ENCODE assay signal across 8 mouse cellular contexts in genomic region chr7:78576706-78577461, GRCm38 (mm10).
DNase-seq lines count a peak whose midpoint lies in the region; ATAC-seq lines count a peak whose summit lies in the region.

No protein-coding gene starts in this region.

- H3K9me3 ChIP-seq in limb, embryonic 10.5 days (replicated peaks) = no peaks in the 10 kb centered on the region
- H3K9me3 ChIP-seq in neural tube, embryonic 14.5 days (ENCODE audit: control insufficient read depth, low read length) = no peaks in the 10 kb centered on the region

- ATAC-seq in cerebellum, adult (ENCODE audit: insufficient number of reproducible peaks, low FRiP score, low TSS enrichment) = 0 out of 2 replicates have a peak, but pooled peaks have one; percentile 5
- ATAC-seq in granulocyte monocyte progenitor cell, adult 5-6 weeks (replicated peaks; ENCODE audit: poor library complexity, severe bottlenecking) = peak; percentile 39
- ATAC-seq in neural tube, embryonic 14.5 days (ENCODE audit: low read depth) = peak; percentile 63

- peak overlapping the region; percentile 57 for H3K4me3 ChIP-seq in limb, embryonic 10.5 days
- peak overlapping the region; percentile 76 for H3K4me3 ChIP-seq in neural tube, embryonic 14.5 days (ENCODE audit: low read depth, low read length)

- H3K4me1 ChIP-seq in limb, embryonic 10.5 days = peaks cover 28% of the 10 kb centered on the region
- H3K4me1 ChIP-seq in neural tube, embryonic 14.5 days (ENCODE audit: control insufficient read depth, insufficient read depth, low read length) = peaks cover 14% of the 10 kb centered on the region; the same call in 1 of the 2 replicates

- peak overlapping the region; percentile 71 for H3K4me2 ChIP-seq in neural tube, embryonic 14.5 days (ENCODE audit: low read depth, low read length)

- 2% methylated on average over 35 of the region's 35 CpGs for WGBS in limb, embryonic 10.5 days
- 2% methylated on average over 33 of the region's 35 CpGs for WGBS in neural tube, embryonic 14.5 days

- peaks cover 89% of the 10 kb centered on the region for H3K27me3 ChIP-seq in limb, embryonic 10.5 days (ENCODE audit: low read depth, poor library complexity, severe bottlenecking)
- no peaks in the 10 kb centered on the region for H3K27me3 ChIP-seq in neural tube, embryonic 14.5 days (ENCODE audit: control insufficient read depth, insufficient read depth, low read length)

- H3K27ac ChIP-seq in limb, embryonic 10.5 days = no peak overlapping the region
- H3K27ac ChIP-seq in neural tube, embryonic 14.5 days (ENCODE audit: low read depth, low read length) = peak overlapping the region; percentile 89

- no peak for DNase-seq in cerebellum, adult 11 months
- peak; percentile 42 for DNase-seq in right cerebral cortex, postnatal 25 days
- no peak for DNase-seq in right cerebral cortex, adult 2 months (ENCODE audit: low spot score in 2 of 2)
- peak; percentile 42 for DNase-seq in limb, embryonic 10.5 days (ENCODE audit: low spot score)
- no peak for DNase-seq in left cerebral cortex, adult 11 months (ENCODE audit: low spot score)

- no peaks in the 10 kb centered on the region for H3K36me3 ChIP-seq in limb, embryonic 10.5 days
- no peaks in the 10 kb centered on the region for H3K36me3 ChIP-seq in neural tube, embryonic 14.5 days (ENCODE audit: control insufficient read depth, insufficient read depth, low read length)

- H3K9ac ChIP-seq in neural tube, embryonic 14.5 days (replicated peaks; ENCODE audit: low read depth, low read length) = peak overlapping the region; percentile 83

Comparison
In these comparisons a context has a peak if more than half of its experiments do, and no peak if none do; other contexts are left out.
1. DNase-seq: peak in right cerebral cortex, postnatal 25 days (single experiment) and limb, embryonic 10.5 days (single experiment); none in cerebellum, adult 11 months (single experiment), right cerebral cortex, adult 2 months (0 of 2) and left cerebral cortex, adult 11 months (single experiment).
2. ATAC-seq: peak in every context shown above with its lines; median percentile 63 in neural tube, embryonic 14.5 days; 39 in granulocyte monocyte progenitor cell, adult 5-6 weeks; 5 in cerebellum, adult.